Mouse (Mus musculus): ENCODE measurements at regions not wholly inside any gene's neighbourhood (a gene's known extent, or its start where the extent isn't known, plus 50 kb on each side); places are given as distances from the start of the nearest gene placed in this dataset.

DNA sequence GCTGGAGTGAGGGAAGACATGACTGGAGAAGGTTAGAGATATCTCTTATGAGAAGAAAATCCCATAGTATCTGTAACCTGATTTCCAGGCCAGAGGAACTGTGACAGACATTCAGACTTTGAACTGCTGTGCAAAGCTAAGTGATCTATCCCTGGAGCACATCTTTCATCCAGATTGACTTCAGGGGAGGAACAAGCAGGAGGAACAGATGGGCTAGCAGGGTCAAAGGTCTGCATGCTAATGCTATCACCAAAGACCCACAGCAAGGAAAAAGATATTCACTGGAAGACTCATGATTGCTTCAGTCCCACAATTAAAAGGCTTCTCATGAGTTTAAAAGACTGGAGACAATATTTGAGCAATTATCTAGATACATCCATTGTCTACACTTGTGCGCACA, 855.7 kb upstream of the Sox9 start:
- no peak overlapping the region for H3K4me3 ChIP-seq (ENCODE audit: control insufficient read depth in 1 of 2, insufficient read depth in 1 of 2, low read depth in 2 of 2, low read length in 2 of 2)
- H3K27me3 ChIP-seq (ENCODE audit: control insufficient read depth in 1 of 2, insufficient read depth in 2 of 2, low read length in 2 of 2): peaks cover 0 to 1% of the 10 kb centered on the region in 2 experiments; a peak in 1 of 4 replicates
- H3K4me1 ChIP-seq (ENCODE audit: control insufficient read depth in 1 of 2, insufficient read depth in 2 of 2, low read length in 2 of 2): no peaks in the 10 kb centered on the region
- no peaks in the 10 kb centered on the region for H3K9me3 ChIP-seq (replicated peaks; ENCODE audit: insufficient read depth, low read length)
- H3K36me3 ChIP-seq (ENCODE audit: control insufficient read depth in 1 of 2, insufficient read depth in 2 of 2, low read length in 2 of 2): no peaks in the 10 kb centered on the region
- H3K27ac ChIP-seq (ENCODE audit: control insufficient read depth, low read depth, low read length): no peak overlapping the region
- DNase-seq (ENCODE audit: low read depth, low spot score): no peak
- no peak overlapping the region for H3K9ac ChIP-seq (ENCODE audit: control insufficient read depth, low read depth, low read length, poor library complexity, severe bottlenecking)
- TF ChIP-seq USF1 (IDR thresholded peaks at IDR 0.05; ENCODE audit: low read depth, low read length): no peak
- no peak for TF ChIP-seq ZC3H11A (IDR thresholded peaks at IDR 0.05; ENCODE audit: low read depth, low read length)
- no peak for TF ChIP-seq JUND (IDR thresholded peaks at IDR 0.05; ENCODE audit: low read depth, low read length)
- no peak for TF ChIP-seq CHD2 (IDR thresholded peaks at IDR 0.05; ENCODE audit: low read length)
- TF ChIP-seq TBP (IDR thresholded peaks at IDR 0.05; ENCODE audit: low read depth, low read length): no peak
- TF ChIP-seq RAD21 (IDR thresholded peaks at IDR 0.05; ENCODE audit: low read depth, low read length): no peak
- TF ChIP-seq POLR2AphosphoS2 (IDR thresholded peaks at IDR 0.05; ENCODE audit: low read length): no peak
- H3K79me2 ChIP-seq (ENCODE audit: control insufficient read depth, insufficient read depth, low read length, poor library complexity): no peaks in the 10 kb centered on the region

DNA sequence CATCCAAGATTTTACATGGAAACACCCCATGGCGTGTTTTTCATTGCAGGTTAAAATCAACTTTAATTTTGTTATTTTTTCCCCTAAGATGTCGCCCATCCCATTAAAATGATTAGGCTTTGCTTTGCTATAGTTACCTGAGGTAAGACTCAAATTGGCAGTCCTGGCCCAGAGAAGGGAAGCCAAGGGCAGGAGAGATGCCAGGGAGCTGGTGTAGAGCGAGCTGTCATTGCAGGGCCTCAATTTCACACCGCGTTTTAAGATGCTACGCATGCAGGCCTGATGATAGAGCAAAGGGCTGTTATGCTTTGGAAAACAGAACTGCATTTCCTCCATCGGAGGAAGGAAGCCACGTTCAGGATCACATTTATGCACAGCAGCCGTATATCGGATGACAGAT, 852.7 kb upstream of the Sox9 start:
- Histone ChIP-seq H3K9ac (ENCODE audit: control insufficient read depth, low read depth, low read length, poor library complexity, severe bottlenecking) (no peak overlapping the region), H3K79me2 (ENCODE audit: control insufficient read depth, insufficient read depth, low read length, poor library complexity) (no peaks in the 10 kb centered on the region), H3K36me3 (ENCODE audit: control insufficient read depth in 1 of 2, insufficient read depth in 2 of 2, low read length in 2 of 2) (no peaks in the 10 kb centered on the region), H3K27me3 (ENCODE audit: control insufficient read depth in 1 of 2, insufficient read depth in 2 of 2, low read length in 2 of 2) (0 out of 4 replicates have a peak, but pooled peaks cover 0 to 1% of the 10 kb centered on the region in 2 experiments), H3K9me3 (replicated peaks; ENCODE audit: insufficient read depth, low read length) (no peaks in the 10 kb centered on the region), H3K4me1 (ENCODE audit: control insufficient read depth in 1 of 2, insufficient read depth in 2 of 2, low read length in 2 of 2) (no peaks in the 10 kb centered on the region), H3K4me3 (ENCODE audit: control insufficient read depth in 1 of 2, insufficient read depth in 1 of 2, low read depth in 2 of 2, low read length in 2 of 2) (no peak overlapping the region), H3K27ac (ENCODE audit: control insufficient read depth, low read depth, low read length) (no peak overlapping the region)
- TF ChIP-seq EP300 (IDR thresholded peaks at IDR 0.05; ENCODE audit: low read depth in 1 of 2, low read length in 2 of 2) (no peak), POLR2A (IDR thresholded peaks at IDR 0.05; ENCODE audit: control insufficient read depth in 1 of 2, insufficient read depth in 1 of 2, low read depth in 1 of 2, low read length in 2 of 2, poor library complexity in 1 of 2) (no peak), MEF2A (IDR thresholded peaks at IDR 0.05; ENCODE audit: extremely low read depth, insufficient replicate concordance, low read depth, low read length, poor library complexity, severe bottlenecking) (no peak), MAFK (IDR thresholded peaks at IDR 0.05; ENCODE audit: borderline replicate concordance, low read depth, low read length) (no peak), SMC3 (IDR thresholded peaks at IDR 0.05; ENCODE audit: low read depth, low read length) (no peak), ZNF384 (IDR thresholded peaks at IDR 0.05; ENCODE audit: low read depth, low read length) (no peak), CHD2 (IDR thresholded peaks at IDR 0.05; ENCODE audit: low read length) (no peak), GABPA (IDR thresholded peaks at IDR 0.05; ENCODE audit: low read depth, low read length) (no peak), NELFE (IDR thresholded peaks at IDR 0.05; ENCODE audit: low read depth, low read length) (no peak), ZMIZ1 (IDR thresholded peaks at IDR 0.05; ENCODE audit: low read depth, low read length) (no peak), KAT2A (conservative IDR thresholded peaks at IDR 0.05; ENCODE audit: low read depth, low read length) (no peak), GATA1 (IDR thresholded peaks at IDR 0.05; ENCODE audit: low read depth, low read length) (no peak)
- DNase-seq (ENCODE audit: low read depth, low spot score): no peak
